Mouse (Mus musculus) midbrain, postnatal 0 days (tissue): ENCODE data around the gene Cryba2. TPM values are rescaled to one million over a fixed set of nuclear protein-coding genes. Genes with fewer than 3 reads are reported as not detected.

ENCODE experiments used
- ATAC-seq: fragments of 200-750 bp; cut with Nextera tagmentation; 2 replicates; pipeline ENCODE4 v1.8.0; 2017; ENCODE audit warnings: moderate number of reproducible peaks, mild to moderate bottlenecking, moderate TSS enrichment, moderate library complexity; ENCODE audit not compliant: low FRiP score
- DNase-seq: peaks from one replicate; pipeline ENCODE4 v3.0.0-alpha.2; 2015; ENCODE audit warnings: low spot score
- H3K27ac ChIP-seq: fragments of 300-500 bp; sonication (generic); 2 replicates; pipeline ENCODE4 v1.5.1; 2014; ENCODE audit warnings: low read depth, mild to moderate bottlenecking, low read length, mixed read lengths
- H3K27me3 ChIP-seq: fragments of 300-500 bp; sonication (generic); 2 replicates; pipeline ENCODE4 v1.6.1; 2014; ENCODE audit warnings: low read length, control low read depth, mixed read lengths; ENCODE audit not compliant: insufficient read depth
- H3K36me3 ChIP-seq: fragments of 300-500 bp; sonication (generic); 2 replicates; pipeline ENCODE4 v1.6.1; 2014; ENCODE audit warnings: low read length, control low read depth, mixed read lengths; ENCODE audit not compliant: insufficient read depth
- H3K4me1 ChIP-seq: fragments of 300-500 bp; sonication (generic); 2 replicates; pipeline ENCODE4 v1.6.1; 2014; ENCODE audit warnings: mild to moderate bottlenecking, control low read depth, antibody characterized with exemption, low read length, mixed read lengths; ENCODE audit not compliant: insufficient read depth
- H3K4me2 ChIP-seq: fragments of 300-500 bp; sonication (generic); 2 replicates; pipeline ENCODE4 v1.6.1; 2014; ENCODE audit warnings: low read depth, mild to moderate bottlenecking, low read length, mixed read lengths; ENCODE audit not compliant: poor library complexity, severe bottlenecking
- H3K4me3 ChIP-seq: fragments of 300-500 bp; sonication (generic); 2 replicates; pipeline ENCODE4 v1.5.1; 2014; ENCODE audit warnings: low read depth, mild to moderate bottlenecking, low read length, moderate library complexity
- H3K9ac ChIP-seq: fragments of 300-500 bp; sonication (generic); replicated peaks from 2 replicates; pipeline ENCODE4 v1.6.1; 2014; ENCODE audit warnings: mild to moderate bottlenecking, low read length, moderate library complexity, mixed read lengths; ENCODE audit not compliant: poor library complexity, severe bottlenecking
- H3K9me3 ChIP-seq: fragments of 300-500 bp; sonication (generic); 2 replicates; pipeline ENCODE4 v1.6.1; 2016; ENCODE audit warnings: low read length, control low read depth
- CTCF ChIP-seq: IDR thresholded peaks from 2 replicates; pipeline ENCODE4 v1.5.1; 2016; ENCODE audit warnings: antibody characterized with exemption, mild to moderate bottlenecking
- WGBS: fragments of 180-500 bp; shearing (Covaris S2); extraction: QIAGEN DNeasy Blood & Tissue Kit; methylation state at CpG from one replicate; pipeline ENCODE4 v1.1.7; 2014; 5-methylcytosine and 5-hydroxymethylcytosine counted together
- polyA plus RNA-seq: library from polyadenylated mRNA; unstranded; fragments of >200 nt; fragmentation: Nextera tagmentation; extraction: Ambion mirVana; gene quantifications from 2 replicates; pipeline ENCODE4 v1.2.1, GENCODE M21; 2015
- total RNA-seq: library from RNA; depleted of rRNA; stranded (reverse); fragments of >200 nt; gene quantifications from 2 replicates; pipeline ENCODE4 v1.2.3, GENCODE M21; 2014

The Cryba2 gene
- total and polyA plus RNA-seq, 2 experiments from 2014 or later = 0.80 TPM; not detected in 1

- Histone ChIP-seq H3K27ac (no peak overlapping the region), H3K4me3 (peak overlapping the region; percentile 31), H3K9ac (no peak overlapping the region), H3K4me2 (peak overlapping the region; percentile 54), H3K4me1 (no peaks in the 10 kb centered on the region), H3K27me3 (peaks cover 50% of the 10 kb centered on the region), H3K9me3 (no peaks in the 10 kb centered on the region), H3K36me3 (no peaks in the 10 kb centered on the region)
- WGBS = 3% methylated on average over 49 of the region's 66 CpGs
- DNase-seq (no peak), ATAC-seq (no peak)
- no peak for TF ChIP-seq CTCF
Measured at GRCm38 (mm10) chr1:74900341-74901285, 7.7 kb upstream of the Cryba2 start.

- Histone ChIP-seq H3K4me3 (no peak overlapping the region), H3K36me3 (no peaks in the 10 kb centered on the region), H3K9ac (no peak overlapping the region), H3K27ac (no peak overlapping the region), H3K27me3 (peaks cover 53% of the 10 kb centered on the region), H3K9me3 (no peaks in the 10 kb centered on the region), H3K4me1 (no peaks in the 10 kb centered on the region), H3K4me2 (no peak overlapping the region)
- WGBS = 13% methylated on average over 9 of the region's 10 CpGs
- no peak for TF ChIP-seq CTCF
- ATAC-seq = no peak
- no peak for DNase-seq
Measured at GRCm38 (mm10) chr1:74898656-74899431, 5.9 kb upstream of the Cryba2 start.

- no peak overlapping the region for H3K27ac ChIP-seq
- H3K9ac ChIP-seq = no peak overlapping the region
- H3K9me3 ChIP-seq = no peaks in the 10 kb centered on the region
- ATAC-seq (no peak), DNase-seq (no peak)
- no peaks in the 10 kb centered on the region for H3K36me3 ChIP-seq
- H3K4me3 ChIP-seq = no peak overlapping the region
- WGBS = 4% methylated on average over 6 of the region's 7 CpGs
- no peak for TF ChIP-seq CTCF
- H3K4me1 ChIP-seq = peaks cover under 1% of the 10 kb centered on the region; the same call in 1 of the 2 replicates
- H3K4me2 ChIP-seq = no peak overlapping the region
- H3K27me3 ChIP-seq = peaks cover 58% of the 10 kb centered on the region
Measured at GRCm38 (mm10) chr1:74897976-74898375, 5.0 kb upstream of the Cryba2 start.

GRCm38 (mm10) chr1:74894966-74895365 is 2.0 kb upstream of the Cryba2 start:
- no peak overlapping the region for H3K9ac ChIP-seq
- no peaks in the 10 kb centered on the region for H3K36me3 ChIP-seq
- ATAC-seq (no peak), DNase-seq (peak; percentile 83)
- H3K27me3 ChIP-seq = peaks cover 64% of the 10 kb centered on the region
- peaks cover 6% of the 10 kb centered on the region; the same call in 1 of the 2 replicates for H3K4me1 ChIP-seq
- no peak overlapping the region for H3K4me3 ChIP-seq
- no peak overlapping the region for H3K27ac ChIP-seq
- no peak overlapping the region for H3K4me2 ChIP-seq
- H3K9me3 ChIP-seq = no peaks in the 10 kb centered on the region
- 11% methylated on average over 4 of the region's 4 CpGs for WGBS
- peak; percentile 87 for TF ChIP-seq CTCF

GRCm38 (mm10) chr1:74892351-74893133 is 401 bp downstream of the Cryba2 start:
- peak overlapping the region; percentile 29 for H3K4me3 ChIP-seq
- peaks cover 65% of the 10 kb centered on the region for H3K27me3 ChIP-seq
- no peak overlapping the region for H3K9ac ChIP-seq
- DNase-seq = no peak
- H3K36me3 ChIP-seq = no peaks in the 10 kb centered on the region
- no peaks in the 10 kb centered on the region for H3K9me3 ChIP-seq
- peaks cover 6% of the 10 kb centered on the region; the same call in 1 of the 2 replicates for H3K4me1 ChIP-seq
- ATAC-seq = 0 out of 2 replicates have a peak, but pooled peaks have one; percentile 22
- no peak for TF ChIP-seq CTCF
- WGBS = 2% methylated on average over 38 of the region's 39 CpGs
- H3K4me2 ChIP-seq = peak overlapping the region; percentile 44
- H3K27ac ChIP-seq = no peak overlapping the region
